Mouse (Mus musculus) forebrain, embryonic 16.5 days (tissue): ENCODE data around the gene Pmm2. TPM values are rescaled to one million over a fixed set of nuclear protein-coding genes. Genes with fewer than 3 reads are reported as not detected.

Experiments
- ATAC-seq: fragments of 200-750 bp; cut with Nextera tagmentation; 2 replicates; pipeline ENCODE4 v1.8.0; 2017; ENCODE audit warnings: mild to moderate bottlenecking, moderate library complexity
- H3K27ac ChIP-seq: fragments of 300-500 bp; sonication (generic); 2 replicates; pipeline ENCODE4 v1.5.1; 2014; ENCODE audit warnings: low read length, control low read depth
- H3K27me3 ChIP-seq: fragments of 300-500 bp; sonication (generic); replicated peaks from 2 replicates; pipeline ENCODE4 v1.6.1; 2014; ENCODE audit warnings: low read length; ENCODE audit not compliant: control insufficient read depth, insufficient read depth
- H3K36me3 ChIP-seq: fragments of 300-500 bp; sonication (generic); 2 replicates; pipeline ENCODE4 v1.6.1; 2014; ENCODE audit not compliant: control insufficient read depth, insufficient read depth
- H3K4me1 ChIP-seq: fragments of 300-500 bp; sonication (generic); replicated peaks from 2 replicates; pipeline ENCODE4 v1.6.1; 2014; ENCODE audit warnings: low read length; ENCODE audit not compliant: control insufficient read depth, insufficient read depth
- H3K4me2 ChIP-seq: fragments of 300-500 bp; sonication (generic); 2 replicates; pipeline ENCODE4 v1.6.1; 2014; ENCODE audit warnings: mild to moderate bottlenecking, low read length, control low read depth
- H3K4me3 ChIP-seq: fragments of 300-500 bp; sonication (generic); replicated peaks from 2 replicates; pipeline ENCODE4 v1.5.1; 2014; ENCODE audit warnings: mild to moderate bottlenecking, low read length, control low read depth
- H3K9ac ChIP-seq: fragments of 300-500 bp; sonication (generic); replicated peaks from 2 replicates; pipeline ENCODE4 v1.6.1; 2014; ENCODE audit warnings: low read depth, low read length, control low read depth
- H3K9me3 ChIP-seq: fragments of 300-500 bp; sonication (generic); 2 replicates; pipeline ENCODE4 v1.6.1; 2016; ENCODE audit warnings: low read length; ENCODE audit not compliant: control insufficient read depth
- WGBS: fragments of 180-500 bp; shearing (Covaris S2); extraction: QIAGEN DNeasy Blood & Tissue Kit; methylation state at CpG from one replicate; pipeline ENCODE4 v1.1.7; 2014; 5-methylcytosine and 5-hydroxymethylcytosine counted together
- polyA plus RNA-seq: library from polyadenylated mRNA; unstranded; fragments of >200 nt; fragmentation: Nextera tagmentation; extraction: Ambion mirVana; gene quantifications from 2 replicates; pipeline ENCODE4 v1.2.1, GENCODE M21; 2015

Pmm2 gene
- polyA plus RNA-seq, 1 experiment from 2014 or later: 53.4 TPM

- Histone ChIP-seq H3K27me3 (no peaks in the 10 kb centered on the region), H3K4me3 (no peak overlapping the region), H3K36me3 (no peaks in the 10 kb centered on the region), H3K4me1 (peaks cover 26% of the 10 kb centered on the region), H3K9ac (no peak overlapping the region), H3K9me3 (no peaks in the 10 kb centered on the region), H3K27ac (no peak overlapping the region), H3K4me2 (no peak overlapping the region)
- no peak for ATAC-seq
- WGBS: 70% methylated on average over 6 of the region's 6 CpGs
These were observed 35.9 kb downstream of the Pmm2 start for GRCm38 (mm10) chr16:8673343-8673742.

- H3K9ac ChIP-seq: no peak overlapping the region
- no peak overlapping the region for H3K4me3 ChIP-seq
- H3K9me3 ChIP-seq: no peaks in the 10 kb centered on the region
- no peak for ATAC-seq
- H3K36me3 ChIP-seq: no peaks in the 10 kb centered on the region
- H3K4me2 ChIP-seq: no peak overlapping the region
- H3K4me1 ChIP-seq: peaks cover 18% of the 10 kb centered on the region
- H3K27me3 ChIP-seq: no peaks in the 10 kb centered on the region
- no peak overlapping the region for H3K27ac ChIP-seq
- WGBS: 2% methylated on average over 8 of the region's 8 CpGs
These were observed 36.7 kb downstream of the Pmm2 start for GRCm38 (mm10) chr16:8674165-8674564.

GRCm38 (mm10) chr16:8675559-8675958 lies 38.1 kb downstream of the Pmm2 start:
- Histone ChIP-seq H3K36me3 (no peaks in the 10 kb centered on the region), H3K9ac (no peak overlapping the region), H3K27me3 (no peaks in the 10 kb centered on the region), H3K27ac (no peak overlapping the region), H3K4me1 (peaks cover 4% of the 10 kb centered on the region), H3K9me3 (no peaks in the 10 kb centered on the region), H3K4me3 (no peak overlapping the region), H3K4me2 (no peak overlapping the region)
- no peak for ATAC-seq
- WGBS: 82% methylated on average over 8 of the region's 8 CpGs

GRCm38 (mm10) chr16:8676228-8676627 lies 38.8 kb downstream of the Pmm2 start:
- no peak for ATAC-seq
- Histone ChIP-seq H3K4me3 (no peak overlapping the region), H3K27me3 (no peaks in the 10 kb centered on the region), H3K9me3 (no peaks in the 10 kb centered on the region), H3K36me3 (no peaks in the 10 kb centered on the region), H3K9ac (no peak overlapping the region), H3K4me1 (no peaks in the 10 kb centered on the region; the same call in 1 of the 2 replicates), H3K27ac (no peak overlapping the region), H3K4me2 (no peak overlapping the region)
- WGBS: 80% methylated on average over 2 of the region's 2 CpGs

- Histone ChIP-seq H3K27me3 (no peaks in the 10 kb centered on the region), H3K9ac (no peak overlapping the region), H3K36me3 (no peaks in the 10 kb centered on the region), H3K4me1 (no peaks in the 10 kb centered on the region; the same call in 1 of the 2 replicates), H3K4me3 (no peak overlapping the region), H3K4me2 (no peak overlapping the region), H3K9me3 (no peaks in the 10 kb centered on the region), H3K27ac (no peak overlapping the region)
- 50% methylated on average over 4 of the region's 4 CpGs for whole genome bisulfite sequencing
- ATAC-seq: no peak
These were observed 39.3 kb downstream of the Pmm2 start for GRCm38 (mm10) chr16:8676800-8677199.

GRCm38 (mm10) chr16:8678035-8678434 lies 40.6 kb downstream of the Pmm2 start:
- Histone ChIP-seq H3K9ac (no peak overlapping the region), H3K9me3 (no peaks in the 10 kb centered on the region), H3K27ac (no peak overlapping the region), H3K4me2 (no peak overlapping the region), H3K4me3 (no peak overlapping the region), H3K36me3 (no peaks in the 10 kb centered on the region), H3K27me3 (no peaks in the 10 kb centered on the region), H3K4me1 (no peaks in the 10 kb centered on the region)
- ATAC-seq: no peak
- WGBS: 48% methylated on average over 5 of the region's 5 CpGs

- 85% methylated on average over 4 of the region's 4 CpGs for WGBS
- Histone ChIP-seq H3K27me3 (no peaks in the 10 kb centered on the region), H3K4me1 (no peaks in the 10 kb centered on the region), H3K27ac (no peak overlapping the region), H3K36me3 (no peaks in the 10 kb centered on the region), H3K9ac (no peak overlapping the region), H3K4me3 (no peak overlapping the region), H3K9me3 (no peaks in the 10 kb centered on the region), H3K4me2 (no peak overlapping the region)
- no peak for ATAC-seq
These were observed 41.2 kb downstream of the Pmm2 start for GRCm38 (mm10) chr16:8678676-8679075.

GRCm38 (mm10) chr16:8679780-8680179 lies 42.3 kb downstream of the Pmm2 start:
- Histone ChIP-seq H3K4me2 (no peak overlapping the region), H3K4me1 (no peaks in the 10 kb centered on the region), H3K36me3 (no peaks in the 10 kb centered on the region), H3K9ac (no peak overlapping the region), H3K27ac (no peak overlapping the region), H3K4me3 (no peak overlapping the region), H3K27me3 (no peaks in the 10 kb centered on the region), H3K9me3 (no peaks in the 10 kb centered on the region)
- WGBS: 81% methylated on average over 3 of the region's 3 CpGs
- no peak for ATAC-seq

- Histone ChIP-seq H3K27me3 (no peaks in the 10 kb centered on the region), H3K36me3 (no peaks in the 10 kb centered on the region), H3K4me3 (no peak within 1 kb of the TSS), H3K4me1 (no peaks in the 10 kb centered on the region), H3K9ac (no peak within 1 kb of the TSS), H3K4me2 (no peak within 1 kb of the TSS), H3K9me3 (no peaks in the 10 kb centered on the region), H3K27ac (no peak within 1 kb of the TSS)
- ATAC-seq: no peak
- WGBS: 68% methylated on average over 5 of the region's 5 CpGs
These were observed 43.0 kb downstream of the Pmm2 start, which contains the start of gene Gm5767 for GRCm38 (mm10) chr16:8680470-8680869. TSS of gene Gm5767 (plus strand) at chr16:8680770.

GRCm38 (mm10) chr16:8685087-8685486 lies 47.6 kb downstream of the Pmm2 start:
- Histone ChIP-seq H3K4me1 (no peaks in the 10 kb centered on the region), H3K27me3 (no peaks in the 10 kb centered on the region), H3K9ac (no peak overlapping the region), H3K9me3 (no peaks in the 10 kb centered on the region), H3K36me3 (peaks cover 2% of the 10 kb centered on the region; the same call in 1 of the 2 replicates), H3K4me2 (no peak overlapping the region), H3K4me3 (no peak overlapping the region), H3K27ac (no peak overlapping the region)
- no peak for ATAC-seq
- 65% methylated on average over 4 of the region's 4 CpGs for WGBS
